Mouse (Mus musculus): ENCODE measurements around the gene Tmed6.
"Not testable (repeated sequence)": the region's sequence is repeated elsewhere in the genome, so short reads cannot be mapped to it uniquely, and the experiment has no call there.

The Tmed6 gene

GRCm38 (mm10) chr8:107074128-107074527 lies 8.7 kb upstream of the Tmed6 start:
- DNase-seq (ENCODE audit: low spot score): no peak

GRCm38 (mm10) chr8:107073706-107074105 lies 8.3 kb upstream of the Tmed6 start:
- DNase-seq (ENCODE audit: low spot score): no peak

GRCm38 (mm10) chr8:107062613-107063012 lies 2.8 kb downstream of the Tmed6 start:
- DNase-seq (ENCODE audit: low spot score): no peak

GRCm38 (mm10) chr8:107056973-107057369 lies 8.5 kb downstream of the Tmed6 start:
- DNase-seq (ENCODE audit: low spot score): no peak

GRCm38 (mm10) chr8:107056076-107056972 lies 9.1 kb downstream of the Tmed6 start, which contains the start of the genes Cog8 and Nip7:
Gene Cog8, minus strand, starts transcription at chr8:107056689.
Gene Nip7, plus strand, starts transcription at chr8:107056877.
- peak; percentile 97 for DNase-seq (ENCODE audit: low spot score)

- no peak for DNase-seq (ENCODE audit: low spot score)
Observed at GRCm38 (mm10) chr8:107052046-107052445, 13.4 kb downstream of the Tmed6 start.

- no peak for DNase-seq (ENCODE audit: low spot score)
Observed at GRCm38 (mm10) chr8:107049480-107049879, 16.0 kb downstream of the Tmed6 start.

- peak; percentile 80 for DNase-seq (ENCODE audit: low spot score)
Observed at GRCm38 (mm10) chr8:107048061-107048941, 17.1 kb downstream of the Tmed6 start, which contains the start of gene Pdf. Gene Pdf, minus strand, starts transcription at chr8:107048614.

GRCm38 (mm10) chr8:107046976-107047375 lies 18.5 kb downstream of the Tmed6 start:
- no peak for DNase-seq (ENCODE audit: low spot score)

GRCm38 (mm10) chr8:107045478-107045877 lies 20.0 kb downstream of the Tmed6 start:
- DNase-seq (ENCODE audit: low spot score): no peak

- no peak for DNase-seq (ENCODE audit: low spot score)
Observed at GRCm38 (mm10) chr8:107040632-107041031, 24.8 kb downstream of the Tmed6 start.

GRCm38 (mm10) chr8:107036626-107037025 lies 28.8 kb downstream of the Tmed6 start:
- no peak for DNase-seq (ENCODE audit: low spot score)

GRCm38 (mm10) chr8:107035641-107036040 lies 29.8 kb downstream of the Tmed6 start:
- no peak for DNase-seq (ENCODE audit: low spot score)

- not testable (repeated sequence) for DNase-seq (ENCODE audit: low spot score)
Observed at GRCm38 (mm10) chr8:107033609-107034008, 31.8 kb downstream of the Tmed6 start.

- no peak for DNase-seq (ENCODE audit: low spot score)
Observed at GRCm38 (mm10) chr8:107031577-107032090, 33.8 kb downstream of the Tmed6 start.

GRCm38 (mm10) chr8:107030650-107031576 lies 34.5 kb downstream of the Tmed6 start, which contains the start of gene Vps4a:
Gene Vps4a, plus strand, starts transcription at chr8:107031222.
- peak; percentile 98 for DNase-seq (ENCODE audit: low spot score)

GRCm38 (mm10) chr8:107030058-107030457 lies 35.4 kb downstream of the Tmed6 start:
- no peak for DNase-seq (ENCODE audit: low spot score)

- no peak for DNase-seq (ENCODE audit: low spot score)
Observed at GRCm38 (mm10) chr8:107029310-107029709, 36.1 kb downstream of the Tmed6 start.

- DNase-seq (ENCODE audit: low spot score): no peak
Observed at GRCm38 (mm10) chr8:107023479-107023878, 42.0 kb downstream of the Tmed6 start.

GRCm38 (mm10) chr8:107014915-107015314 lies 50.5 kb downstream of the Tmed6 start:
- no peak for DNase-seq (ENCODE audit: low spot score)

GRCm38 (mm10) chr8:107012666-107013065 lies 52.8 kb downstream of the Tmed6 start:
- no peak for DNase-seq (ENCODE audit: low spot score)
